Mouse (Mus musculus) neural tube, embryonic 12.5 days (tissue): ENCODE measurements around the gene 2510009E07Rik. TPM values are rescaled to one million over a fixed set of nuclear protein-coding genes. Genes with fewer than 3 reads are reported as not detected.
"Not testable (repeated sequence)": the region's sequence is repeated elsewhere in the genome, so short reads cannot be mapped to it uniquely, and the experiment has no call there.

Experiments
- ATAC-seq: fragments of 200-750 bp; cut with Nextera tagmentation; 2 replicates; pipeline ENCODE4 v1.8.0; 2017; ENCODE audit warnings: low read depth, mild to moderate bottlenecking, moderate TSS enrichment, moderate library complexity; ENCODE audit not compliant: low FRiP score
- H3K27ac ChIP-seq: fragments of 300-500 bp; sonication (generic); 2 replicates; pipeline ENCODE4 v1.5.1; 2016
- H3K27me3 ChIP-seq: fragments of 300-500 bp; sonication (generic); replicated peaks from 2 replicates; pipeline ENCODE4 v1.6.1; 2016; ENCODE audit warnings: mild to moderate bottlenecking
- H3K36me3 ChIP-seq: fragments of 300-500 bp; sonication (generic); 2 replicates; pipeline ENCODE4 v1.6.1; 2016; ENCODE audit warnings: mild to moderate bottlenecking
- H3K4me1 ChIP-seq: fragments of 300-500 bp; sonication (generic); 2 replicates; pipeline ENCODE4 v1.6.1; 2016
- H3K4me2 ChIP-seq: fragments of 300-500 bp; sonication (generic); replicated peaks from 2 replicates; pipeline ENCODE4 v1.6.1; 2016; ENCODE audit warnings: mild to moderate bottlenecking
- H3K4me3 ChIP-seq: fragments of 300-500 bp; sonication (generic); 2 replicates; pipeline ENCODE4 v1.5.1; 2016
- H3K9ac ChIP-seq: fragments of 300-500 bp; sonication (generic); 2 replicates; pipeline ENCODE4 v1.6.1; 2016; ENCODE audit warnings: mild to moderate bottlenecking
- H3K9me3 ChIP-seq: fragments of 300-500 bp; sonication (generic); 2 replicates; pipeline ENCODE4 v1.6.1; 2016; ENCODE audit warnings: mild to moderate bottlenecking
- WGBS: fragments of 180-500 bp; shearing (Covaris S2); methylation state at CpG from one replicate; pipeline ENCODE4 v1.1.7; 2016; 5-methylcytosine and 5-hydroxymethylcytosine counted together
- polyA plus RNA-seq: library from polyadenylated mRNA; unstranded; fragments of >200 nt; fragmentation: Nextera tagmentation; extraction: Ambion mirVana; gene quantifications from 2 replicates; pipeline ENCODE4 v1.2.1, GENCODE M21; 2016

2510009E07Rik gene
- polyA plus RNA-seq, 1 experiment from 2014 or later: 74.6 TPM

- H3K9me3 ChIP-seq, H3K27me3 ChIP-seq, H3K4me1 ChIP-seq, H3K9ac ChIP-seq, H3K4me3 ChIP-seq, H3K27ac ChIP-seq, ATAC-seq, H3K4me2 ChIP-seq: not testable (repeated sequence)
- H3K36me3 ChIP-seq: peaks cover 20% of the 10 kb centered on the region
These were observed 21.4 kb downstream of the 2510009E07Rik start for GRCm38 (mm10) chr16:21673046-21673445.

- 91% methylated on average over 4 of the region's 4 CpGs for WGBS
- no peak overlapping the region for H3K4me3 ChIP-seq
- ATAC-seq: no peak
- no peaks in the 10 kb centered on the region for H3K9me3 ChIP-seq
- no peak overlapping the region for H3K27ac ChIP-seq
- no peak overlapping the region for H3K4me2 ChIP-seq
- peaks cover 11% of the 10 kb centered on the region for H3K36me3 ChIP-seq
- H3K4me1 ChIP-seq: no peaks in the 10 kb centered on the region
- H3K9ac ChIP-seq: no peak overlapping the region
- H3K27me3 ChIP-seq: no peaks in the 10 kb centered on the region
These were observed 22.6 kb downstream of the 2510009E07Rik start for GRCm38 (mm10) chr16:21671878-21672277.

- WGBS: 9% methylated on average over 4 of the region's 4 CpGs
- no peak overlapping the region for H3K27ac ChIP-seq
- peaks cover 30% of the 10 kb centered on the region; the same call in 1 of the 2 replicates for H3K4me1 ChIP-seq
- no peak overlapping the region for H3K4me3 ChIP-seq
- H3K27me3 ChIP-seq: no peaks in the 10 kb centered on the region
- no peaks in the 10 kb centered on the region for H3K9me3 ChIP-seq
- H3K9ac ChIP-seq: no peak overlapping the region
- peak overlapping the region; percentile 44; the same call in 1 of the 2 replicates for H3K4me2 ChIP-seq
- no peaks in the 10 kb centered on the region for H3K36me3 ChIP-seq
- peak; percentile 57 for ATAC-seq
These were observed 29.0 kb downstream of the 2510009E07Rik start for GRCm38 (mm10) chr16:21665423-21665986.

GRCm38 (mm10) chr16:21664633-21665363 is 29.7 kb downstream of the 2510009E07Rik start:
- Histone ChIP-seq H3K9me3 (no peaks in the 10 kb centered on the region), H3K27me3 (no peaks in the 10 kb centered on the region), H3K4me1 (peaks cover 30% of the 10 kb centered on the region; the same call in 1 of the 2 replicates), H3K4me2 (peak overlapping the region; percentile 44), H3K9ac (0 out of 2 replicates have a peak overlapping the region, but pooled peaks have one; percentile 1), H3K36me3 (peaks cover 2% of the 10 kb centered on the region; the same call in 1 of the 2 replicates), H3K4me3 (no peak overlapping the region), H3K27ac (peak overlapping the region; percentile 20; the same call in 1 of the 2 replicates)
- 6% methylated on average over 18 of the region's 18 CpGs for WGBS
- peak; percentile 93 for ATAC-seq

- no peak overlapping the region for H3K4me2 ChIP-seq
- 94% methylated on average over 9 of the region's 9 CpGs for WGBS
- H3K9me3 ChIP-seq: 0 out of 2 replicates have a peak, but pooled peaks cover 4% of the 10 kb centered on the region
- H3K36me3 ChIP-seq: peaks cover 32% of the 10 kb centered on the region
- H3K4me1 ChIP-seq: peaks cover 3% of the 10 kb centered on the region
- H3K27me3 ChIP-seq: no peaks in the 10 kb centered on the region
- no peak for ATAC-seq
- no peak overlapping the region for H3K9ac ChIP-seq
- no peak overlapping the region for H3K4me3 ChIP-seq
- H3K27ac ChIP-seq: no peak overlapping the region
These were observed 38.5 kb downstream of the 2510009E07Rik start for GRCm38 (mm10) chr16:21655961-21656360.

GRCm38 (mm10) chr16:21655291-21655690 is 39.2 kb downstream of the 2510009E07Rik start:
- no peak overlapping the region for H3K27ac ChIP-seq
- H3K4me3 ChIP-seq: no peak overlapping the region
- H3K4me2 ChIP-seq: no peak overlapping the region
- H3K9me3 ChIP-seq: 0 out of 2 replicates have a peak, but pooled peaks cover 4% of the 10 kb centered on the region
- H3K36me3 ChIP-seq: peaks cover 32% of the 10 kb centered on the region
- no peak overlapping the region for H3K9ac ChIP-seq
- 47% methylated on average over 6 of the region's 6 CpGs for WGBS
- peaks cover 3% of the 10 kb centered on the region for H3K4me1 ChIP-seq
- H3K27me3 ChIP-seq: no peaks in the 10 kb centered on the region
- ATAC-seq: no peak

- Histone ChIP-seq H3K4me3 (no peak overlapping the region), H3K9me3 (0 out of 2 replicates have a peak, but pooled peaks cover 4% of the 10 kb centered on the region), H3K4me2 (no peak overlapping the region), H3K27me3 (no peaks in the 10 kb centered on the region), H3K4me1 (peaks cover 3% of the 10 kb centered on the region), H3K36me3 (peaks cover 26% of the 10 kb centered on the region), H3K9ac (no peak overlapping the region), H3K27ac (no peak overlapping the region)
- WGBS: 55% methylated on average over 5 of the region's 5 CpGs
- peak; percentile 80 for ATAC-seq
These were observed 40.1 kb downstream of the 2510009E07Rik start for GRCm38 (mm10) chr16:21654384-21654783.

- H3K36me3 ChIP-seq: peaks cover 23% of the 10 kb centered on the region
- no peak overlapping the region for H3K9ac ChIP-seq
- no peak overlapping the region for H3K4me3 ChIP-seq
- no peak for ATAC-seq
- no peak overlapping the region for H3K4me2 ChIP-seq
- no peaks in the 10 kb centered on the region for H3K9me3 ChIP-seq
- H3K4me1 ChIP-seq: peaks cover 3% of the 10 kb centered on the region
- 85% methylated on average over 15 of the region's 15 CpGs for WGBS
- H3K27ac ChIP-seq: no peak overlapping the region
- H3K27me3 ChIP-seq: no peaks in the 10 kb centered on the region
These were observed 41.3 kb downstream of the 2510009E07Rik start for GRCm38 (mm10) chr16:21653151-21653550.

GRCm38 (mm10) chr16:21651161-21651560 is 43.3 kb downstream of the 2510009E07Rik start:
- Histone ChIP-seq H3K9ac (no peak overlapping the region), H3K4me1 (peaks cover 3% of the 10 kb centered on the region), H3K27ac (no peak overlapping the region), H3K4me3 (no peak overlapping the region), H3K36me3 (peaks cover 24% of the 10 kb centered on the region), H3K27me3 (no peaks in the 10 kb centered on the region), H3K4me2 (no peak overlapping the region), H3K9me3 (no peaks in the 10 kb centered on the region)
- ATAC-seq: no peak
- WGBS: 85% methylated on average over 4 of the region's 4 CpGs

- Histone ChIP-seq H3K9ac (no peak overlapping the region), H3K9me3 (no peaks in the 10 kb centered on the region), H3K27ac (no peak overlapping the region), H3K4me2 (no peak overlapping the region), H3K4me1 (peaks cover under 1% of the 10 kb centered on the region), H3K4me3 (no peak overlapping the region), H3K36me3 (peaks cover 24% of the 10 kb centered on the region), H3K27me3 (no peaks in the 10 kb centered on the region)
- ATAC-seq: no peak
- WGBS: 87% methylated on average over 3 of the region's 3 CpGs
These were observed 44.2 kb downstream of the 2510009E07Rik start for GRCm38 (mm10) chr16:21650289-21650688.

- peaks cover 8% of the 10 kb centered on the region for H3K4me1 ChIP-seq
- WGBS: 83% methylated on average over 4 of the region's 4 CpGs
- no peaks in the 10 kb centered on the region for H3K27me3 ChIP-seq
- no peak overlapping the region for H3K4me3 ChIP-seq
- no peak overlapping the region for H3K27ac ChIP-seq
- H3K36me3 ChIP-seq: peaks cover 24% of the 10 kb centered on the region
- H3K9me3 ChIP-seq: no peaks in the 10 kb centered on the region
- no peak for ATAC-seq
- no peak overlapping the region for H3K9ac ChIP-seq
- no peak overlapping the region for H3K4me2 ChIP-seq
These were observed 45.7 kb downstream of the 2510009E07Rik start for GRCm38 (mm10) chr16:21648800-21649199.

GRCm38 (mm10) chr16:21646496-21646895 is 48.0 kb downstream of the 2510009E07Rik start:
- peaks cover 15% of the 10 kb centered on the region for H3K36me3 ChIP-seq
- no peaks in the 10 kb centered on the region for H3K27me3 ChIP-seq
- no peaks in the 10 kb centered on the region for H3K9me3 ChIP-seq
- WGBS: 72% methylated on average over 3 of the region's 3 CpGs
- no peak overlapping the region for H3K27ac ChIP-seq
- H3K9ac ChIP-seq: no peak overlapping the region
- ATAC-seq: no peak
- no peak overlapping the region for H3K4me2 ChIP-seq
- no peak overlapping the region for H3K4me3 ChIP-seq
- peaks cover 13% of the 10 kb centered on the region for H3K4me1 ChIP-seq
